Mouse (Mus musculus): Measurements from ENCODE around the gene Clmn.

The Clmn gene

GRCm38 (mm10) chr12:104810923-104811443 lies 53.9 kb downstream of the Clmn start:
- DNase-seq = no peak

DNA sequence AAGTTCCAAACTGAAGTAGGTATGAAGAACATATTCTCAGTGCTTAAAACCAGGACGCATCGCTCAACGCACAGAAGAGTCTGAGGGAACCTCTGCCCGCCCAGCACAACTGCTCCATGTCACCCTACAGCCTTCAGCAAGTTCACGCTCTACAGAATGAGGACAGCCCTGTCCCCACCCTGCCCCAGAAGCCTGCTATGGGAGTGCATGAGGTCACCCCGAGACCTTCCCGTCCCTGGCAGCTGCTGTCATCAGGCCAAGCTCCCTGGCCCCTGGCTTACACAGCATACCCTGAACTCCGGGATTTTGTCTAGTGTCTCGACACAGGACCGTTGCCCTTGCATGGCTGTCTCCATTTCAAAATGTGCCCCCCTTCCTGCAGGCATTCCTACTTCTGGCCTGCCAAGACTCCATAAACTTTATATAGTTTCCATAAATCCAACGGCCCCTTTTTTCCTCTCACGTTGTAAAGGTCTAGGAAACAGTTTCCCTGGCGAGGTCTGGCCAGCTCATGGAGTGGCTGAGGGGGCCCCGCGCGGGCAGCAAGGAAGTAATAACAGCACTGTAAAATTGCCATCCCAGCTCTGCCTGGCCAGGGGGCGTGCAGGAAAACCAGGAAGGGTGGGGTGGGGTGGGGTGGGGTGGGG lies 56.3 kb downstream of the Clmn start:
- DNase-seq = no peak

DNA sequence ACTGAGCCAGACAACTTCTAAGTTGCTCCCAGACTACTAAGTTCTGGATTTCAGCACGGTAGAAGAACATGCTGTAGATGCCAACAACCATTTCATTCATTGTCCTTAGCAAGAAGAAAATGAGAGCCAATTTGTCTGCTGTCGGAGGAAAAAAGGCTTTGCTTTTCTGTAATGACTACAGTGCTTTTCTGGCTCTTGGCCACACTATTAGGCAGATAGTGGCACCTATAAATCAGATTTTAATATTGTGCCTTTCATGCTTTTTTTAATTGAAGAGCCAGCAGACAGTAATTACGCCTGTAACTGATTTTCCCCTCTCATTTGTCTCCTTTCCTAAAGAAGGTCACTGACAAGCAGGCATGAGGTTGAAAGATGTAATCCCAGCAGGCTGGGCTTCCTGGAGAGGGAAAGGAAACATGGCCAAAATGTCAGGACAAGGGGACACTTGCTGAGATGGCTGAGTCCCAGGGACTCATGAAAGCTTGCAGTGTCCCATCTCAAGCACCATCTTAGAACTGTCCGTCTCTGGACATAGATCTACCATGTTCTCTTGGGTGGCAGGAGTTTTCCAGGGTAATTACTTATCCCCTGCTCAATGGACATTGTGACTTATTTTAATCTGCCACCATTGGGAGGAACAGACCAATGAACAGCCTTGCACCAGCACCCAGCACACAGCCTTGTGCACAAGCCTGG lies 58.0 kb downstream of the Clmn start:
- DNase-seq = no peak

- no peak for DNase-seq
These were observed 63.2 kb downstream of the Clmn start for GRCm38 (mm10) chr12:104801494-104802260.

DNA sequence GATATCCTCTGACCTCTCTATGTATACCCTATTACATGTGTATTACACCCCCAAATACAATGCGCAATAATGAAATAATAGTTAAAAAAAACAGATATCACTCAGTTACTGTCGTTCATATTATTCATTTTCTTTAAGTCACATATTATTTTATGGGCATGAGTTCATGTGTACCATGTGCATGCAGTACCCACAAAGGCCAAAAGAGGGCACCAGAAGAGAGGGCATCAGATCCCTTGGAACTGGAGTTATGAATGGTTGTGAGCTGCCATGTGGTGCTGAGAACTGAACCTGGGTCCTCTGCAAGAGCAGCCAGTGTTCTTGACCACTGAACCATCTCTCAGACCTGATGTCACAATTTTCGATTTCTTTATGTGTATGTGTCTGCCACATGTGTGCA lies 65.5 kb downstream of the Clmn start:
- peak; percentile 6 for DNase-seq

DNA sequence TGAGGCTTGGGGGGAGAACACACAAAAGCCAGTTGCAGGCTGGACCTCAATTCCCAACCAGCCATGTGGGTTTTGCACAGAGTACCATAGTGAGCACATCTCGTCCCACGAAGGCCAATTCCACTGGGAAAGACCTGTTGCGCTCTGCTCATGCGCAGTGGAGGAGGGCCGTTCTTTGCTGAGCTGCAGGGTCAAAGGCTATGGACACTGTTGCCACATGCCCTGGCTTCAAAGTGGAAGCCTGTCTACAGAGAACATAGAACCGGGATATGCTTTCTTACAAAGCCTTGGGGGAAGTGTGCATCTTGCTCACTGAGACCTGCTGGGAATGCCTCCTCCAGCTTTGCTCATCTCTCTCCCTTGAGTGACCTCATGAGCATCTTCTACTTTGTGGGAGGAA lies 67.0 kb downstream of the Clmn start:
- no peak for DNase-seq

DNA sequence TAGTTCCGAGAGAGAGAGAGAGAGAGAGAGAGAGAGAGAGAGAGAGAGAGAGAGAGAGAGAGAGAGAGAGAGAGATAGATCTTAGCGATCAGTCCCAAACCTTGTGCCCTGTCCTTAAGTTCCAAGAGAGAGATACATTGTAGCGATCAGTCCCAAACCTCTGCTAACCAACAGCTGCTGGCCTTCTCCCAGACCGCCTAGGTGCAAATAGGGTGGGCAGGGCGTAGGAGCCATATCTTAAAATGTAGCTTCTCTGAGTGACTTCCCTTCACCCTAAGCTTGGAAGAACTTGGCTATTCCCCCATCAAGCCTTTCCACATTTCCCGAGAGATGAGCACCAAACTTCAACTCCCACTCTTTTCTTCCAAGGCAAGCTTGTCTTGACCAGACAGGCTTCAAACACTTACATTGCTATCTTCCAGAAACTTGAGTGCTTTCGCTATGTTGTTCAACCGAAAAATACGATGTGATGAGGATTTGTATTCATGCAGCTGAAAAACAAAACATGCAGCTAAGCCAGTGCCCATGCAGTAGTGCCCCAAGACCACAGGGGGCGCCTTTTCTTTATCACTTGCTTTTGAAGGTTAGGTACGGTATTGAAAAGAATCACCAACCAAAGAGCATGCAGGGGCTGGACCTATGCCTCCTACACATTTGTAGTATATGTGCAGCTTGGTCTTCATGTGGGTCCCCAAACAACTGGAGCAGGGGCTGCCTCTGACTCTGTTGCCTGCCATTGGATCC lies 68.1 kb downstream of the Clmn start:
- no peak for DNase-seq

DNA sequence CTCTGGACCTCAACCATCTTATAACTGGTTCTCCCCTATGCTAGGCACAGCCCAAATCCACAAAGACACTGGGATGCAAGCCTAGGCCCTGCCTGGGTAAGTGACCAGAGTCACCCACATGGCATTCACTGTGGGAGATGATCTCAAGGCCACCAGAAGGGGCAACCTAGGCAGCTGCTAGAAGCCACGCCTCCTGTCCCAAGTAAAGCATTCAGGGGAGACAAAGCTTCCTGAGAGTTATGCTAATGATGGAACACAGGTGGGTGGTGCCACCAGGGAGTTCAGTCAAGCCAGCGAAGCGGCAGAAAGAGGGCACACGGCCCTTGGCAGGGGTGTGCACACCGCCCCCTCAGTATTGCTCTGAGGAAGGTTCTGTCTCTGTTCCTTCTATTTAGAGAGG lies 69.9 kb downstream of the Clmn start:
- no peak for DNase-seq

- no peak for DNase-seq
These were observed 71.4 kb downstream of the Clmn start for GRCm38 (mm10) chr12:104793486-104793885.

DNA sequence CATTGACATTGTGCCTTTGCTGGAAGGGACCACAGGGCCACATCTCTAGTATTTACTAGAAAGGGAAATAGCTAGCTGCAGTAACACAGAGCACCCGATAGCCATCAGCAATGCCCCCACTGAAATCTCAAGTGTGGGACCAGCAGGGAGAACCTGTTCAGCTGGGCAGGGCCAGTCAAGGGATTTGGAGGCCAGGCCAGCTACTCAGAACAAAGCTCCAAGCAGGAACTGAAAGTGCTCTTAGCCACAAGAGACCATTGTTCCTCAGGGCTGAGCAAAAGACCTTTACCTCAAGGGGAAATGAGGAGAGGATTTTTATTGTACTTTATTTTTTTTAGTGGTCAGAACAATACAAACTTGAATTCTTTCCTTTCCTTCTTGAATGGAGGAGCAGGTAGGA lies 87.3 kb downstream of the Clmn start:
- DNase-seq = no peak

GRCm38 (mm10) chr12:104771941-104772340 lies 92.9 kb downstream of the Clmn start:
- no peak for DNase-seq

DNA sequence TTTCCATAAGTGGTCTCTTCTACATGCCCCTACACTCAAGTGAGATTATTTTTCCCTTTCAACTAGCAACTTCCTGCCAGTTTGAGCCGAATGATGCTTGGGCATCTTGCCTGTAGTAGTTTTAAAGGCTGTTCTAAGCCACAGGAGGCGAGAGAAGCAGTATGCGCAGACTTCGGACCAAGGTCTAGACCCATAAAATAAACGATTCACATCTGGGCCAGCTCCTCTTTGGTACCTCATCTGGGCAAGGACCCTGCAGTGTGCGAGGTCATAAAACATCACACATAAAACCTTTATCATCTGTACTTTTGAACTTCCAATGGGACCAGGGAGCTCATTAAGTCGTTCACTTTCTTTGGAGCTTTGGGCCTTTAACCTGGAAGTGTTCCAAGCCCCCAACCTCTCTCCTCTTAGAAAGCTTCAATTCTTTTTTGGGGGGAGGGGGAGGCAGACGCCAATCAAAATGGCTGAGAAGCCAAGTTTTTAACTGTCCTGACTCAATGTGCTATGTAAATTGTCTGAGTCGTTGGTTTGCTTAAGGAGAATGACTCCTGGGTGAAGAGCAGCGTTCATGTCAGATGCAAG lies 95.6 kb downstream of the Clmn start:
- no peak for DNase-seq

- DNase-seq = peak; percentile 15
These were observed 97.7 kb downstream of the Clmn start for GRCm38 (mm10) chr12:104767183-104767582.

DNA sequence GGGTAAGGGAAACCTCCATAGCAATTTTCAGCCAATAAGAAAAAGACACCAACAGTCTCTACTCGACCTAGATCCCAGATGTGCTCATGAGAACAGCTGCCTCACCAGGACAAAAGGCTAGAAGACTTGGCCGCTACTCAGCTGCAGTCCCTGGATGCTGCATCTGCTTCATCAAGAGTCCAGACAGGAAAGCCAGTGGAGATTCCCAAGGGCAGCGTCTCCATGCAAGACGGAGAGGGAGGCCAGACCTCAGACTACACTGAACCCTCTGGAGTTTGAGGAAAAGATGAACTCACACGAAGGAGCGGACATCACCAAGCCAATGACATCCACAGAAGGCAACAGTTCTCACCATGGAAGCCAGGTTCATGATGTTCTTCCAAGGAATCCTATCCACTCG lies 99.1 kb downstream of the Clmn start:
- no peak for DNase-seq

- no peak for DNase-seq
These were observed 99.8 kb downstream of the Clmn start for GRCm38 (mm10) chr12:104765116-104765515.

DNA sequence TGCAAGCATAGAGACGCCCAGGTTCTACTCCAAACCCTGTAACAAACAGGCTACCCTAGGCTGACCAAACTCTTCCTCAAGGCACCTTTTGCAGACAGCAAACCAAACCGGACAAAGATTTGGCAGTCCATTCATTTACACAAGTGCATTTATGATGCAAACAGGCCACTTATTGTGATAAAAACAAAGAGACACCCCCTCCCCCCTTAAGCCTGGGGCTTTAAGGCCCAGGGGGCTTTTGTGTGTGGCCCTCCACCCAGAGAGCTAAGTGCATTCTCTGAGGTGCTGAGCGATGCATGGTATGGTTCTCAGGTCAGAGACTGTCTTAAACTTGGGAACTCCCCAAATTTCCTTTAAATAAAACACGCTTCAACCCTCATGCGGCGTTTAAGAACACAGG lies 101.0 kb downstream of the Clmn start:
- no peak for DNase-seq

GRCm38 (mm10) chr12:104761411-104761810 lies 103.5 kb downstream of the Clmn start:
- no peak for DNase-seq

GRCm38 (mm10) chr12:104758066-104758465 lies 106.8 kb downstream of the Clmn start:
- DNase-seq = no peak

DNA sequence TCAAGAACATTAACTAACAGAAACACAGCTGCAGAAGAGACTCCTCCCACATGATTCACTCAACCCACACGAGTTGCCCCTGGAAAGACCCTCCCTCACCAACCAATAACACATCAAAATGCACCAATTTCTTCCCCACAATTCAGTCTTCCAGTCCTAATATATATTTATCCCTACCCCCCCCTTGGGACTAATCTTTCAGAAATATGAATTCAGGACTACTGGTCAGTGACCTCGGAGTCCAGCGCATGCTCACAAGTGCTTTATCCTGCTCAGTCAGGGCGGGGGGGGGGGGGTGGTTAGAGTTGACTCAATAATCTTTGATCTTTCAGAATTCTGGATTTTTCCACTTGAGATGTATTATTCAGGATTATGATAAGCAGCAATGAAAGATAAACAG lies 111.2 kb downstream of the Clmn start:
- no peak for DNase-seq

- DNase-seq = peak; percentile 99
These were observed 112.8 kb downstream of the Clmn start, which contains the start of gene Dicer1 for GRCm38 (mm10) chr12:104751814-104752765. Dicer1 (minus strand) TSS chr12:104751952.

GRCm38 (mm10) chr12:104751331-104751813 lies 113.5 kb downstream of the Clmn start:
- no peak for DNase-seq
